Mouse (Mus musculus): ENCODE data around the gene Gm49320. TPM values are rescaled to one million over a fixed set of nuclear protein-coding genes. Genes with fewer than 3 reads are reported as not detected.
A peak's percentile ranks its signal among the peaks of the same experiment; 100 is the strongest.

The Gm49320 gene
- polyA plus RNA-seq, 1 experiment from 2014 or later, result 1.3 TPM

GRCm38 (mm10) chr8:4229784-4230183 lies 8.9 kb upstream of the Gm49320 start:
- peaks cover 7% of the 10 kb centered on the region; the same call in 1 of the 2 replicates for H3K4me1 ChIP-seq
- ATAC-seq (ENCODE audit: low FRiP score), result no peak
- H3K27ac ChIP-seq (replicated peaks), result no peak overlapping the region
- H3K36me3 ChIP-seq, result no peaks in the 10 kb centered on the region
- 80% methylated on average over 5 of the region's 5 CpGs for WGBS
- H3K9me3 ChIP-seq (replicated peaks), result no peaks in the 10 kb centered on the region
- no peak overlapping the region for H3K9ac ChIP-seq (replicated peaks)
- H3K27me3 ChIP-seq (replicated peaks), result peaks cover 22% of the 10 kb centered on the region
- no peak overlapping the region for H3K4me3 ChIP-seq (replicated peaks)
- no peak overlapping the region for H3K4me2 ChIP-seq

DNA sequence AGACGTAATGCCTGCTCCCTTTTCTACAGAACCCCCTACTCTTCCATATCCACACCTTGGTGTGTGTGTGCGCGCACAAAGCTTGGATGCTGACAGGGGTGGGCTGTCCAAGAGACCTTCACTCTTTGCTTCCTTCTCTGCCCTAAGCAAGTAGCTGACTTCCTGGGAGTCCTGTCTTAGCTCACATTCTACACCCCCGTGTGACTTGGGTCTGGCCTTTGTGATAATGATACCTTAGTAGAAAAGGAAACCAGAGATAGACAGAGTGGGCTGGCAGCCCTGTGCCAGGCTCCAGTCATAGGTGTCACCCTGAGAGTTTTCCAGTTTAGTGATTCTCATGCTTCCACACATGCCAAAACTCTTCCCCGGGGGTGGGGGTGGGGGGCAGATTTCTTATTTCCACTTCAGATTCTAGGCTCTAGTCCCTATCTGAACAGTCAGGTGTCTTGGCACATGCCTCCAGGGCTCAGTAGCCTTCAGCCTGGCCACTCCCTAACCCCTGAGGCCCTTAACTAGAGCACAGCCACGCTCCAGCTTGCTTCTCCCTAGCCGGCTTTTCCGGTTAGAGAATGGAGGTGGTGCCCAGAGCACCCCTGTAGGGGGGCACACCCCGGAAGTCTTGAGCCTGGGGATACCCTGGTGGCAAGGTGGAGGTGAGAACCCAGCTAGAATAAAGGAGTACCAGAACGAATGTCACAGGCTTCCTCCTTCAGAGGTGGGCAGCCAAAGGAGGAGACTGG lies 7.9 kb upstream of the Gm49320 start:
- Histone ChIP-seq H3K4me1 (peaks cover 7% of the 10 kb centered on the region; the same call in 1 of the 2 replicates), H3K4me2 (no peak overlapping the region), H3K36me3 (no peaks in the 10 kb centered on the region), H3K27me3 (replicated peaks) (peaks cover 22% of the 10 kb centered on the region), H3K27ac (replicated peaks) (no peak overlapping the region), H3K4me3 (replicated peaks) (no peak overlapping the region), H3K9ac (replicated peaks) (no peak overlapping the region), H3K9me3 (replicated peaks) (no peaks in the 10 kb centered on the region)
- WGBS, result 71% methylated on average over 10 of the region's 10 CpGs
- no peak for ATAC-seq (ENCODE audit: low FRiP score)

GRCm38 (mm10) chr8:4237814-4238433 lies 741 bp upstream of the Gm49320 start:
- peaks cover 41% of the 10 kb centered on the region for H3K4me1 ChIP-seq
- H3K36me3 ChIP-seq, result peaks cover 13% of the 10 kb centered on the region; the same call in 1 of the 2 replicates
- no peaks in the 10 kb centered on the region for H3K27me3 ChIP-seq (replicated peaks)
- ATAC-seq (ENCODE audit: low FRiP score), result peak; percentile 0; the same call in 1 of the 2 replicates
- H3K9me3 ChIP-seq (replicated peaks), result no peaks in the 10 kb centered on the region
- 20% methylated on average over 15 of the region's 15 CpGs for WGBS
- peak overlapping the region; percentile 87 for H3K4me2 ChIP-seq
- peak overlapping the region; percentile 94 for H3K27ac ChIP-seq (replicated peaks)
- H3K4me3 ChIP-seq (replicated peaks), result peak overlapping the region; percentile 77
- peak overlapping the region; percentile 65 for H3K9ac ChIP-seq (replicated peaks)

GRCm38 (mm10) chr8:4239193-4239890 lies 677 bp downstream of the Gm49320 start:
- peak overlapping the region; percentile 94 for H3K27ac ChIP-seq (replicated peaks)
- peak overlapping the region; percentile 87 for H3K4me2 ChIP-seq
- H3K27me3 ChIP-seq (replicated peaks), result no peaks in the 10 kb centered on the region
- H3K9ac ChIP-seq (replicated peaks), result peak overlapping the region; percentile 72
- peaks cover 28% of the 10 kb centered on the region for H3K36me3 ChIP-seq
- 14% methylated on average over 19 of the region's 19 CpGs for WGBS
- no peaks in the 10 kb centered on the region for H3K9me3 ChIP-seq (replicated peaks)
- peak; percentile 1; the same call in 1 of the 2 replicates for ATAC-seq (ENCODE audit: low FRiP score)
- H3K4me3 ChIP-seq (replicated peaks), result peak overlapping the region; percentile 77
- peaks cover 41% of the 10 kb centered on the region for H3K4me1 ChIP-seq

DNA sequence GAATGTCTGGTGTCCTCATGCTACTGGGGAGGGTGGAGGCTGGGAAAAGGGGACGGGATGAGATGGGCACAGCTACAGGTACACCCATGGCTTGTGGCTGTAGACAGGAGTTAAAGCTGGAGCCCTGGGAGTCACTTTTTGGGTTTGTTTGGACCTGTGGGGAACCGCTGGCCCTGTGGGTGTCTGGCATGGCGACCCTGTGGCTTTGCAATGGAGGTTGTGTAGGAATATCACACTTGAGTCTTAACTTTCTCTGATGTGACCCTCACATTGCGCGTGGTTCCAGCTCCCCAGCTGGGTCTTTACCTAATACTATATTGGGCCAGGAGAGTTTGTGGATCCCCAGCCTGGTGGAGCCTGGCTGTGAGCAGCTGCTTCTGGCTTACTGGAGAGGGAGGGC lies 6.4 kb downstream of the Gm49320 start:
- no peak overlapping the region for H3K9ac ChIP-seq (replicated peaks)
- 98% methylated on average over 5 of the region's 5 CpGs for WGBS
- H3K36me3 ChIP-seq, result peaks cover 77% of the 10 kb centered on the region
- H3K9me3 ChIP-seq (replicated peaks), result no peaks in the 10 kb centered on the region
- no peak for ATAC-seq (ENCODE audit: low FRiP score)
- H3K27ac ChIP-seq (replicated peaks), result no peak overlapping the region
- peaks cover 27% of the 10 kb centered on the region for H3K4me1 ChIP-seq
- H3K27me3 ChIP-seq (replicated peaks), result no peaks in the 10 kb centered on the region
- H3K4me3 ChIP-seq (replicated peaks), result no peak overlapping the region
- H3K4me2 ChIP-seq, result no peak overlapping the region

DNA sequence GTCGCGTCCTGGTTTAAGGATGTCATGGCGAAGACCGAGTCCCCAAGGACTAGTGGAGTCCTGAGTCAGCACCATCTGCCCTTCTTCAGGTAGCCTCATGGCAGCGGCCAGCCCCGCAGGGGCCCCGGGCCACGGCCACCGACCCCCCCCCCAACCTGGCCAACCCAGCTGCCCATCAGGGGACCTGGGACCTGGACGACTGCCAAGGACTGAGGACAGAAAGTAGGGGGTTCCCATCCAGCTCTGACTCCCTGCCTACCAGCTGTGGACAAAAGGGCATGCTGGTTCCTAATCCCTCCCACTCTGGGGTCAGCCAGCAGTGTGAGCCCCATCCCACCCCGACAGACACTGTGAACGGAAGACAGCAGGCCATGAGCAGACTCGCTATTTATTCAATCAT lies 7.1 kb downstream of the Gm49320 start:
- ATAC-seq (ENCODE audit: low FRiP score), result no peak
- Histone ChIP-seq H3K4me2 (no peak overlapping the region), H3K27ac (replicated peaks) (no peak overlapping the region), H3K36me3 (peaks cover 75% of the 10 kb centered on the region), H3K4me3 (replicated peaks) (no peak overlapping the region), H3K4me1 (peaks cover 25% of the 10 kb centered on the region), H3K9ac (replicated peaks) (no peak overlapping the region), H3K9me3 (replicated peaks) (no peaks in the 10 kb centered on the region), H3K27me3 (replicated peaks) (no peaks in the 10 kb centered on the region)
- 88% methylated on average over 13 of the region's 13 CpGs for WGBS

GRCm38 (mm10) chr8:4247241-4247640 lies 8.6 kb downstream of the Gm49320 start:
- ATAC-seq (ENCODE audit: low FRiP score), result no peak
- H3K4me1 ChIP-seq, result peaks cover 12% of the 10 kb centered on the region
- H3K36me3 ChIP-seq, result peaks cover 69% of the 10 kb centered on the region

GRCm38 (mm10) chr8:4247951-4248540 lies 9.4 kb downstream of the Gm49320 start, which contains the start of gene Tgfbr3l:
TSS of gene Tgfbr3l (plus strand) at chr8:4248214.
- Histone ChIP-seq H3K4me1 (peaks cover 18% of the 10 kb centered on the region), H3K9me3 (replicated peaks) (no peaks in the 10 kb centered on the region), H3K9ac (replicated peaks) (no peak within 1 kb of the TSS), H3K36me3 (peaks cover 63% of the 10 kb centered on the region), H3K4me2 (no peak within 1 kb of the TSS), H3K4me3 (replicated peaks) (no peak within 1 kb of the TSS), H3K27me3 (replicated peaks) (no peaks in the 10 kb centered on the region), H3K27ac (replicated peaks) (no peak within 1 kb of the TSS)
- 82% methylated on average over 15 of the region's 15 CpGs for WGBS
- no peak for ATAC-seq (ENCODE audit: low FRiP score)

More at GRCm38 (mm10) chr8:4247241-4247640, 8.6 kb downstream of the Gm49320 start:
- no peaks in the 10 kb centered on the region for H3K9me3 ChIP-seq (replicated peaks)
- H3K27me3 ChIP-seq (replicated peaks), result no peaks in the 10 kb centered on the region
- no peak overlapping the region for H3K27ac ChIP-seq (replicated peaks)
- no peak overlapping the region for H3K4me2 ChIP-seq
- H3K4me3 ChIP-seq (replicated peaks), result no peak overlapping the region
- no peak overlapping the region for H3K9ac ChIP-seq (replicated peaks)
- 92% methylated on average over 8 of the region's 8 CpGs for WGBS

DNA sequence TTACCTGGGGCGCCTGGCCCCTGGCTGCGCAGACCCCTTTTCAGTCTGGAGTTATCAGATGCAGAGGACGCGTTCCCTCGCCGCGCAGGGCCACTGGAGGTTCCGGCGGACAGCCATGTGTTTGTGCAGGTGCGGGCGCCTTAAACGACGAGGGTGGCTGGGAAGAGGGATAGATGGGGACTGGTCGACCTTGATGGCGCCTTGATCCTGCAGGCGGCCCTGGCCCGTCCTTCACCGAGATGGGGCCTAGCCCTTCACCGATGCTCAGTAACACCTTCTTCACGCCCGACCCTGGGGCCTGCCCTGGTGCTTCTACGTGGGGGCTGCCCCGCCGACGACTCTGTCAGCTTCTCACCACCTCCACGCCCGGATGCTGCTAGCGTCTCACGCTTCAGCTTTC lies 10.5 kb downstream of the Gm49320 start:
- ATAC-seq (ENCODE audit: low FRiP score), result no peak
- Histone ChIP-seq H3K27me3 (replicated peaks) (no peaks in the 10 kb centered on the region), H3K36me3 (peaks cover 51% of the 10 kb centered on the region), H3K4me1 (peaks cover 26% of the 10 kb centered on the region), H3K9ac (replicated peaks) (no peak overlapping the region), H3K4me2 (no peak overlapping the region), H3K27ac (replicated peaks) (no peak overlapping the region), H3K4me3 (replicated peaks) (no peak overlapping the region), H3K9me3 (replicated peaks) (no peaks in the 10 kb centered on the region)
- WGBS, result 21% methylated on average over 29 of the region's 29 CpGs

DNA sequence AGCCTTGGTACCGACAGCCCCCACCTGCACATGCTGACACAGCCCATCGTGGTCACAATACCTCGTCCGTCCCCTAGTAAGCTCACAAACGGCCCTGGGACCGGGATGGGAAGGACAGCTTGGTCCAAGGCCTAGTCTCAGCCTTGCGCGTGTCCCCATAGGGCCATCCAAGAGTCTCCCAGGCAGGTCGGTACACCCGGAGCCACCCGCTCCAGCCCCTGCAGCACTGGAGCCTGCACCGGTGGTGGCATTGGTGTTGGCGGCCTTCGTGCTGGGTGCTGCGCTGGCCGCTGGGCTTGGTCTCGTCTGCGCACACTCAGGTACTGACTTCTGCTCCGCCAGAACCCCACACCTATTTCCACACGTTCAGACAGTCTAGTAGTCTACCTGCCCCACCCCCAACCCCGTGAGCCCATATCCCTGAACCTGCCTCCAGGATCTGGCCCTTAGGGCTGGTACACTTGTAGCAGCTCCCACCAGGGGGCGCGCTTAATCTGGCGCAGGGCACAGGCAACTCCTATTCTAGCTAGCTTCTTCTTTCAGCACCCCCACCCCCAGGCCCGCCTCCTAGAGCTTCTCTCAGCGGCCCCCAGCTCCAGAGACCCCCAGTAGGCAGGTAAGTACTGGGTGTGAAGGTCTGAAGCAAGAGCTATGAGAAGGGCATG lies 11.8 kb downstream of the Gm49320 start:
- Histone ChIP-seq H3K9ac (replicated peaks) (no peak overlapping the region), H3K36me3 (peaks cover 50% of the 10 kb centered on the region), H3K27ac (replicated peaks) (no peak overlapping the region), H3K4me3 (replicated peaks) (no peak overlapping the region), H3K27me3 (replicated peaks) (no peaks in the 10 kb centered on the region), H3K9me3 (replicated peaks) (no peaks in the 10 kb centered on the region), H3K4me2 (no peak overlapping the region), H3K4me1 (peaks cover 36% of the 10 kb centered on the region)
- ATAC-seq (ENCODE audit: low FRiP score), result no peak
- WGBS, result 32% methylated on average over 26 of the region's 26 CpGs
